Mouse (Mus musculus) limb, embryonic 14.5 days (tissue): ENCODE data around the gene Tnfrsf26. TPM values are rescaled to one million over a fixed set of nuclear protein-coding genes. Genes with fewer than 3 reads are reported as not detected.
A peak's percentile ranks its signal among the peaks of the same experiment; 100 is the strongest.

Experiments
- ATAC-seq: fragments of 200-750 bp; cut with Nextera tagmentation; 2 replicates; pipeline ENCODE4 v1.8.0; 2017; ENCODE audit warnings: low read depth, moderate number of reproducible peaks, moderate TSS enrichment; ENCODE audit not compliant: low FRiP score
- DNase-seq: peaks from one replicate; pipeline ENCODE4 v3.0.0-alpha.2; 2015; ENCODE audit warnings: low spot score
- H3K27ac ChIP-seq: fragments of 300-500 bp; sonication (generic); replicated peaks from 2 replicates; pipeline ENCODE4 v1.5.1; 2014; ENCODE audit warnings: low read depth, mild to moderate bottlenecking, low read length, moderate library complexity, mixed read lengths
- H3K27me3 ChIP-seq: fragments of 300-500 bp; sonication (generic); 2 replicates; pipeline ENCODE4 v1.6.1; 2014; ENCODE audit warnings: low read length, mixed read lengths; ENCODE audit not compliant: control insufficient read depth, insufficient read depth
- H3K36me3 ChIP-seq: fragments of 300-500 bp; sonication (generic); 2 replicates; pipeline ENCODE4 v1.6.1; 2014; ENCODE audit warnings: mild to moderate bottlenecking, low read length, moderate library complexity, mixed read lengths; ENCODE audit not compliant: control insufficient read depth, insufficient read depth
- H3K4me1 ChIP-seq: fragments of 300-500 bp; sonication (generic); 2 replicates; pipeline ENCODE4 v1.6.1; 2014; ENCODE audit warnings: antibody characterized with exemption, low read length, mixed read lengths; ENCODE audit not compliant: control insufficient read depth, insufficient read depth
- H3K4me2 ChIP-seq: fragments of 300-500 bp; sonication (generic); replicated peaks from 2 replicates; pipeline ENCODE4 v1.6.1; 2014; ENCODE audit warnings: low read depth, mild to moderate bottlenecking, low read length, moderate library complexity; ENCODE audit not compliant: severe bottlenecking
- H3K4me3 ChIP-seq: fragments of 300-500 bp; sonication (generic); replicated peaks from 2 replicates; pipeline ENCODE4 v1.5.1; 2014; ENCODE audit warnings: low read length
- H3K9ac ChIP-seq: fragments of 300-500 bp; sonication (generic); 2 replicates; pipeline ENCODE4 v1.6.1; 2014; ENCODE audit warnings: mild to moderate bottlenecking, low read depth, low read length, moderate library complexity; ENCODE audit not compliant: severe bottlenecking
- H3K9me3 ChIP-seq: fragments of 300-500 bp; sonication (generic); 2 replicates; pipeline ENCODE4 v1.6.1; 2016; ENCODE audit warnings: low read length; ENCODE audit not compliant: control insufficient read depth
- POLR2A ChIP-seq: fragments of 200-500 bp; IDR thresholded peaks from 2 replicates; pipeline ENCODE4 v1.8.0; 2012; ENCODE audit warnings: inconsistent platforms, mild to moderate bottlenecking, moderate library complexity, borderline replicate concordance; ENCODE audit not compliant: insufficient read depth, insufficient read length; ENCODE audit errors: extremely low read depth
- WGBS: fragments of 180-500 bp; shearing (Covaris S2); extraction: QIAGEN DNeasy Blood & Tissue Kit; methylation state at CpG from one replicate; pipeline ENCODE4 v1.1.7; 2014; 5-methylcytosine and 5-hydroxymethylcytosine counted together
- polyA plus RNA-seq, 2 experiments: library from polyadenylated mRNA; depleted of rRNA in 1 of 2; stranded (reverse) in 1 of 2; unstranded in 1 of 2; fragments of >200 nt; fragmentation: Nextera tagmentation in 1 of 2; extraction: Ambion mirVana in 1 of 2; gene quantifications; 2 replicates each; pipeline versions ENCODE4 v1.2.1 to v1.2.3; 2012 to 2014

The Tnfrsf26 gene
- polyA plus RNA-seq, 2 experiments, result 0.35 to 0.61 TPM

- Histone ChIP-seq H3K4me2 (no peak overlapping the region), H3K4me3 (no peak overlapping the region), H3K9ac (no peak overlapping the region), H3K9me3 (no peaks in the 10 kb centered on the region), H3K27me3 (no peaks in the 10 kb centered on the region), H3K36me3 (no peaks in the 10 kb centered on the region), H3K27ac (0 out of 2 replicates have a peak overlapping the region, but pooled peaks have one; percentile 29), H3K4me1 (no peaks in the 10 kb centered on the region)
- no peak for DNase-seq
- 65% methylated on average over 9 of the region's 9 CpGs for WGBS
- ATAC-seq, result no peak
- no peak for TF ChIP-seq POLR2A
Measured at GRCm38 (mm10) chr7:143614404-143615135, 14.0 kb downstream of the Tnfrsf26 start.

DNA sequence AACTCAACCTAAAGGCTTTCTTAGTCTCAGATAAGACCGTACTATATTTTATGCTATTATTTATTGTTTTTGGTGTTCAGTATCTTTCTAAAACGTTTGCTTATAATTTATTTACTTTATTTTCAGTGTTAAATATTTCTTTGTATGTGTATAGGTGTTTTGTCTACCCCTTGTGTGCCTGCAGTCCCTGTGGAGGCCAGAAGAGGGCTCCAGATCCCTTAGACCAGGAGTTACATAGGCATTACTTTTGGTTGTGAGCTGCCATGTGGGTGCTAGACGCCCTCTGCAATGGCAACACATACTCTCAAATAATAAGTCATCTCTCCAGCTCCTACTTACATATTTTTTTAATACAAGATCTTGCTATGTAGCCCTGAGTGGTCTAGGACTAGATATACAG is 16.3 kb downstream of the Tnfrsf26 start:
- no peak for TF ChIP-seq POLR2A
- no peak for DNase-seq
- Histone ChIP-seq H3K4me1 (no peaks in the 10 kb centered on the region), H3K27ac (no peak overlapping the region), H3K4me3 (no peak overlapping the region), H3K27me3 (no peaks in the 10 kb centered on the region), H3K4me2 (no peak overlapping the region), H3K9ac (no peak overlapping the region), H3K9me3 (no peaks in the 10 kb centered on the region), H3K36me3 (no peaks in the 10 kb centered on the region)
- no peak for ATAC-seq
- WGBS, result 54% methylated on average over 3 of the region's 3 CpGs

DNA sequence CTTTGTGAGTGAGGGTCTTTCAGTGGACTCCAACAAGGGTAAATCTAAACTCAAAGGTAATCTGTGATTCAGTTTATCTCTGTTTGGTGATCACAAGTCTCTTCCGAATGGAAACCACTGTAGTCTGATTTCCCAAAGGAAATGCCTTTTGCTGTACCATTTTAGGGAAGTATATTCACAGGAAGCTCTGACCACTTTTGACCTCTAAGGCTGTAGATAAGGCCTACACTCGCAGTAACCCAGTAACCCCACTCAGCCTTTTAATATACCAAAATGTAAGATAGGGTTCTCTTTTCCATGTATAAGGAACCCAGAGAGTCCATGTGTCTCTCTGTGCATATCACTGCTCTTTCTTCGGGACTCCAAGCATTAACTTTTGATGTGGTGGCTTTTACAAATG is 23.2 kb downstream of the Tnfrsf26 start:
- Histone ChIP-seq H3K9ac (no peak overlapping the region), H3K4me2 (no peak overlapping the region), H3K27me3 (no peaks in the 10 kb centered on the region), H3K4me1 (peaks cover 4% of the 10 kb centered on the region; the same call in 1 of the 2 replicates), H3K27ac (no peak overlapping the region), H3K9me3 (no peaks in the 10 kb centered on the region), H3K4me3 (no peak overlapping the region), H3K36me3 (no peaks in the 10 kb centered on the region)
- DNase-seq, result no peak
- TF ChIP-seq POLR2A, result no peak
- WGBS, result 91% methylated on average over 3 of the region's 3 CpGs
- no peak for ATAC-seq

DNA sequence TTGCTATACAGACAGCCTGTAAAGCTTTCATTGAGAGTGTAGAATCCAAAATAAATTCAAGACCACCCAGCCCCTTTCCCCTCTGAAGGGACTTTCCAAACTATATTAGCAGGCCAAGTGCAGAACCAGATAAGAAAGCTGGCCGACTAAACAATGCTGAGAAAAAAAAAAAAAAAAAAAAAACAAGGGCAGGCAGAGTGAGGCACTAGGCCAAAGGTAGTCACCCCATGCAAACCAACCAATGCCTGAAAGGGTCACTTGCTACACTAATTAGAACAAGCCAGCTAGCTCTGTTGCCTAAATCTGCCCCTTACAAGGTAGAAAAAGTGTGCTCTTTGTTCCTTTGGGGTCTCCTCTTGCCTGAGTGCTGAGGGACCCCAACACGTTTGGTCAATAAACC is 23.6 kb downstream of the Tnfrsf26 start:
- Histone ChIP-seq H3K9me3 (no peaks in the 10 kb centered on the region), H3K4me3 (no peak overlapping the region), H3K4me2 (no peak overlapping the region), H3K27ac (no peak overlapping the region), H3K9ac (no peak overlapping the region), H3K36me3 (no peaks in the 10 kb centered on the region), H3K27me3 (no peaks in the 10 kb centered on the region), H3K4me1 (peaks cover 6% of the 10 kb centered on the region; the same call in 1 of the 2 replicates)
- ATAC-seq (no peak), DNase-seq (no peak)
- WGBS, result 71% methylated on average over 2 of the region's 2 CpGs
- no peak for TF ChIP-seq POLR2A

DNA sequence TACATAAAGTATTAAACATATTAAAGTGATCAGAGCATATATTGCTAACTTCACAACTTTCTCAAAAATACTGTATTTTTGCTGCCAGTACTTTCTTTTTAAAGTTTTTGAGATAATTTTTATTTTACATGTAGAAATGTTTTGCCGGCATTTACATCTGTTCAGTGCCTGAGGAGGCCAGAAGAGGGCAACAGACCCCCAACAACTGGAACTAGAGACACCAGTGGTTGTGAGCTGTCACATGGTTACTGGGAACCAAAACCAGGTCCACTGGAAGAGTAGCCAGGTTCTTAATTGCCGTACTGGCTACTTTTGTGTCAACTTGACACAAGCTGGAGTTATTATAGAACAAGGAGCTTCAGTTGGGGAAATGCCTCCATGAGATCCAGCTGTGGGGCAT is 26.8 kb downstream of the Tnfrsf26 start:
- ATAC-seq (no peak), DNase-seq (no peak)
- 71% methylated on average over 2 of the region's 2 CpGs for WGBS
- H3K9ac ChIP-seq, result no peak overlapping the region
- no peak overlapping the region for H3K27ac ChIP-seq
- no peak overlapping the region for H3K4me2 ChIP-seq
- H3K27me3 ChIP-seq, result no peaks in the 10 kb centered on the region
- no peaks in the 10 kb centered on the region for H3K9me3 ChIP-seq
- peaks cover 13% of the 10 kb centered on the region for H3K4me1 ChIP-seq
- no peak overlapping the region for H3K4me3 ChIP-seq
- no peak for TF ChIP-seq POLR2A
- no peaks in the 10 kb centered on the region for H3K36me3 ChIP-seq
